Mouse (Mus musculus): ENCODE measurements around the gene Spen.

DNA sequence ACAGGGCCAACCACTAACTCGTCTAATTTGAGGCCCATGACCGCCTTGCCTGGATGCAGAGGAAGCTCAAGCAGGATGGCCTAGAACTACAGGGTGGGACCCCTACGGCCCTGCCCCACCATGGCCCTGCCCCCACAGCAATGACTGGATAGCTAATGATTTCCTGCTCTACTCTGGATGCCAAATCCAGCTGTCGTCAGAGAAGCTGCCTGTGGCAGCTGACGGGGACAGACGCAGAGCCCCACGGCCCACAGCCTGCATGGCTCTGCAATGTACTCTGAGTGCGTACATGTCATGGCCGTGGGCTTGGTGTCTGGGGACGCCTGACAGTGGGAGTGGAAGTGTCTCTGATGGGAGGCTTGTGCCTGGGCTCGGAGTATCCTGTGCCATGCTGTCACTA lies 54.3 kb downstream of the Spen start:
- TF ChIP-seq ZNF384 (IDR thresholded peaks at IDR 0.05; ENCODE audit: low read depth, low read length) (no peak), CHD2 (IDR thresholded peaks at IDR 0.05; ENCODE audit: low read depth, low read length) (no peak), HCFC1 (IDR thresholded peaks at IDR 0.05; ENCODE audit: borderline replicate concordance, insufficient read depth, low read length) (no peak), ZC3H11A (IDR thresholded peaks at IDR 0.05; ENCODE audit: borderline replicate concordance, low read depth, low read length) (no peak)
